Mouse (Mus musculus): ENCODE results near the gene Cwc25. TPM values are rescaled to one million over a fixed set of nuclear protein-coding genes. Genes with fewer than 3 reads are reported as not detected.
A peak's percentile ranks its signal among the peaks of the same experiment; 100 is the strongest.

The Cwc25 gene
- polyA plus RNA-seq (2012), result 1.2 and 1.3 TPM in 2 replicates

GRCm38 (mm10) chr11:97766154-97766881 lies at the start of gene Cwc25:
Gene Cwc25, minus strand, starts transcription at chr11:97766556.
- TF ChIP-seq TAL1 (IDR thresholded peaks at IDR 0.05; ENCODE audit: low read length) (no peak), GATA1 (IDR thresholded peaks at IDR 0.05; ENCODE audit: low read length) (no peak)
- H3K9me3 ChIP-seq (ENCODE audit: control insufficient read depth, low read length), result peaks cover 5% of the 10 kb centered on the region
- peaks cover 36% of the 10 kb centered on the region for H3K36me3 ChIP-seq (ENCODE audit: control insufficient read depth)

GRCm38 (mm10) chr11:97815736-97816135 lies 49.4 kb upstream of the Cwc25 start:
- Histone ChIP-seq H3K4me1 (ENCODE audit: control insufficient read depth) (peaks cover 29% of the 10 kb centered on the region), H3K27me3 (ENCODE audit: control insufficient read depth) (no peaks in the 10 kb centered on the region), H3K36me3 (ENCODE audit: control insufficient read depth) (peaks cover 13% of the 10 kb centered on the region; the same call in 1 of the 2 replicates), H3K9me3 (ENCODE audit: control insufficient read depth, low read length) (no peaks in the 10 kb centered on the region), H3K4me3 (replicated peaks) (no peak overlapping the region)
- TF ChIP-seq GATA1 (IDR thresholded peaks at IDR 0.05; ENCODE audit: low read length) (no peak), TAL1 (IDR thresholded peaks at IDR 0.05; ENCODE audit: low read length) (no peak)

More at GRCm38 (mm10) chr11:97766154-97766881, at the start of gene Cwc25:
- H3K4me1 ChIP-seq (ENCODE audit: control insufficient read depth), result peaks cover 28% of the 10 kb centered on the region
- H3K4me3 ChIP-seq (replicated peaks), result peak within 1 kb of the TSS; percentile 98
- H3K27me3 ChIP-seq (ENCODE audit: control insufficient read depth), result no peaks in the 10 kb centered on the region

- Histone ChIP-seq H3K36me3 (ENCODE audit: control insufficient read depth) (peaks cover 18% of the 10 kb centered on the region; the same call in 1 of the 2 replicates), H3K9me3 (ENCODE audit: control insufficient read depth, low read length) (no peaks in the 10 kb centered on the region), H3K27me3 (ENCODE audit: control insufficient read depth) (no peaks in the 10 kb centered on the region), H3K4me1 (ENCODE audit: control insufficient read depth) (peaks cover 31% of the 10 kb centered on the region), H3K4me3 (replicated peaks) (no peak overlapping the region)
- TF ChIP-seq GATA1 (IDR thresholded peaks at IDR 0.05; ENCODE audit: low read length) (no peak), TAL1 (IDR thresholded peaks at IDR 0.05; ENCODE audit: low read length) (no peak)
Observed at GRCm38 (mm10) chr11:97813746-97814515, 47.6 kb upstream of the Cwc25 start.

GRCm38 (mm10) chr11:97813085-97813484 lies 46.7 kb upstream of the Cwc25 start:
- H3K4me3 ChIP-seq (replicated peaks), result no peak overlapping the region
- TF ChIP-seq GATA1 (IDR thresholded peaks at IDR 0.05; ENCODE audit: low read length) (no peak), TAL1 (IDR thresholded peaks at IDR 0.05; ENCODE audit: low read length) (no peak)
- H3K36me3 ChIP-seq (ENCODE audit: control insufficient read depth), result peaks cover 22% of the 10 kb centered on the region; the same call in 1 of the 2 replicates
- no peaks in the 10 kb centered on the region for H3K27me3 ChIP-seq (ENCODE audit: control insufficient read depth)
- peaks cover 23% of the 10 kb centered on the region for H3K4me1 ChIP-seq (ENCODE audit: control insufficient read depth)
- no peaks in the 10 kb centered on the region for H3K9me3 ChIP-seq (ENCODE audit: control insufficient read depth, low read length)

- Histone ChIP-seq H3K36me3 (ENCODE audit: control insufficient read depth) (peaks cover 22% of the 10 kb centered on the region; the same call in 1 of the 2 replicates), H3K4me3 (replicated peaks) (no peak overlapping the region), H3K4me1 (ENCODE audit: control insufficient read depth) (peaks cover 18% of the 10 kb centered on the region), H3K9me3 (ENCODE audit: control insufficient read depth, low read length) (no peaks in the 10 kb centered on the region), H3K27me3 (ENCODE audit: control insufficient read depth) (no peaks in the 10 kb centered on the region)
- TF ChIP-seq TAL1 (IDR thresholded peaks at IDR 0.05; ENCODE audit: low read length) (no peak), GATA1 (IDR thresholded peaks at IDR 0.05; ENCODE audit: low read length) (no peak)
Observed at GRCm38 (mm10) chr11:97812491-97812921, 46.1 kb upstream of the Cwc25 start.

- H3K9me3 ChIP-seq (ENCODE audit: control insufficient read depth, low read length), result no peaks in the 10 kb centered on the region
- TF ChIP-seq TAL1 (IDR thresholded peaks at IDR 0.05; ENCODE audit: low read length), result no peak
- no peak for TF ChIP-seq GATA1 (IDR thresholded peaks at IDR 0.05; ENCODE audit: low read length)
- H3K4me3 ChIP-seq (replicated peaks), result no peak overlapping the region
- H3K4me1 ChIP-seq (ENCODE audit: control insufficient read depth), result peaks cover 11% of the 10 kb centered on the region
- H3K27me3 ChIP-seq (ENCODE audit: control insufficient read depth), result no peaks in the 10 kb centered on the region
- peaks cover 19% of the 10 kb centered on the region; the same call in 1 of the 2 replicates for H3K36me3 ChIP-seq (ENCODE audit: control insufficient read depth)
Observed at GRCm38 (mm10) chr11:97811569-97812362, 45.4 kb upstream of the Cwc25 start.

GRCm38 (mm10) chr11:97810970-97811369 lies 44.6 kb upstream of the Cwc25 start:
- no peak for TF ChIP-seq TAL1 (IDR thresholded peaks at IDR 0.05; ENCODE audit: low read length)
- no peak for TF ChIP-seq GATA1 (IDR thresholded peaks at IDR 0.05; ENCODE audit: low read length)
- Histone ChIP-seq H3K36me3 (ENCODE audit: control insufficient read depth) (peaks cover 18% of the 10 kb centered on the region; the same call in 1 of the 2 replicates), H3K4me1 (ENCODE audit: control insufficient read depth) (peaks cover 10% of the 10 kb centered on the region)

GRCm38 (mm10) chr11:97810356-97810755 lies 44.0 kb upstream of the Cwc25 start:
- TF ChIP-seq GATA1 (IDR thresholded peaks at IDR 0.05; ENCODE audit: low read length) (no peak), TAL1 (IDR thresholded peaks at IDR 0.05; ENCODE audit: low read length) (no peak)
- Histone ChIP-seq H3K27me3 (ENCODE audit: control insufficient read depth) (no peaks in the 10 kb centered on the region), H3K4me3 (replicated peaks) (no peak overlapping the region), H3K4me1 (ENCODE audit: control insufficient read depth) (peaks cover 10% of the 10 kb centered on the region), H3K9me3 (ENCODE audit: control insufficient read depth, low read length) (no peaks in the 10 kb centered on the region), H3K36me3 (ENCODE audit: control insufficient read depth) (peaks cover 16% of the 10 kb centered on the region; the same call in 1 of the 2 replicates)

More at GRCm38 (mm10) chr11:97810970-97811369, 44.6 kb upstream of the Cwc25 start:
- H3K9me3 ChIP-seq (ENCODE audit: control insufficient read depth, low read length), result no peaks in the 10 kb centered on the region
- no peak overlapping the region for H3K4me3 ChIP-seq (replicated peaks)
- no peaks in the 10 kb centered on the region for H3K27me3 ChIP-seq (ENCODE audit: control insufficient read depth)

Data from erythroblast, embryonic 14.5 days (primary cell).